Mouse (Mus musculus): Measurements from ENCODE around the gene Zfp334.

Gene Zfp334

DNA sequence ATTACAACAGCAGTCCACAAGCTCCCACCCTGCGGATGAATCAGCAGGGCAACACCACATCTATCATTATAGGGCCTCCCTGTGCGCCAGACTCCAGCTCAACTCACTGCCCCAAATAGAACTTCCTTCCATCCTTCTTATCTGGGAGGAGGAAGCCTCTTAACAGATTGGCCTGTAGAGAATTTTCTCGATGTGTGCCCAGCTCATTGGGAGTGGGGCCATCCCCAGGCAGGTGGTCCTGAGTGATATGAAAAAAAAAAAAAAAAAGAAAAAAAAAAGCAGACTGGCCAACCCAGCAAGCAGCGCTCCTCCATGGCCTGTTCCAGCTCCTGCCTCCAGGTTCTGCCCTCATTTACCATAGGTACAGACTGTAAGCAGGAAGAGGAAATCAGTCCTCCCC, 12.1 kb downstream of the Zfp334 start:
- DNase-seq (ENCODE audit: low read depth, low spot score) = no peak

DNA sequence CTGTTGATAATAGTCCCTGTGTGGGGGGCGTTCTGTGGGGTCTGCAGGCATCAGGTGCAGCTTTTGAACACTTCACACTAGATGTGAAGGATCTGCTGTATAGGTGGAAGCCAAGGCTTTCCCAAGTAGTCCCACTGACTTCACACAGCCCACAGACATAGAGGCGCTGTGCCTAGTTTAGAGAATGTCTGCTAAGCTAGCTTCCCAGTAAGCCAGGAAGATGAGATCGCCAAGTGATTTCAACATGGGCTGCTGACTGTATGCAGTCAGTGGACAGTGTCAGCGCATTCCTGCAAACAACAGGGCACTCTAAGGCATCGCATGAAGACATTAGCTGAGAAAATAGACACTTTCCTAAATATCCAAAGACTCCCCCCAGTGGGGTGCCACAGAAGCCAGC, 12.6 kb downstream of the Zfp334 start:
- DNase-seq (ENCODE audit: low read depth, low spot score) = no peak

GRCm38 (mm10) chr2:165371066-165371465, 17.0 kb downstream of the Zfp334 start:
- DNase-seq (ENCODE audit: low read depth, low spot score) = no peak

DNA sequence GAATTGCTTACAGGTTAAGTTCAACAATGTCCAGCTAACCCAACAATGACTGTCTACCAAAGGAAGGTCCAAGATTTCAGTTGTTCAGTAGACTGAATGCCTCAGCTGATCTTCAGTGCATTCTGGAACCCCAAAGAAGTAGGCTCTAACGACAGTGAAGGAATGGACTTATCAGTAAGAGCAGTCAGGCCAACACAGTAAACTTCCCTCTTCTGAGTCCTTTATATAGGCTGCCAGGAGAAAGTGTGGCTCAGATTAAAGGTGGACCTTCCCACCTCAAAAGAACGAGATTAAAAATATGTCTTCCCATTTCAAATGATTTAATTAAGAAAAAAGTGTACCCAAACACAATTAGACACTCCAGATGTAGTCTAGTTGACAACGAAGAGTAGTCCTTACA, 17.7 kb downstream of the Zfp334 start:
- DNase-seq (ENCODE audit: low read depth, low spot score) = no peak

- DNase-seq (ENCODE audit: low read depth, low spot score) = no peak
Measured at GRCm38 (mm10) chr2:165368496-165368895, 19.6 kb downstream of the Zfp334 start, which contains the start of gene Zfp663. Gene Zfp663, minus strand, starts transcription at chr2:165368729.

DNA sequence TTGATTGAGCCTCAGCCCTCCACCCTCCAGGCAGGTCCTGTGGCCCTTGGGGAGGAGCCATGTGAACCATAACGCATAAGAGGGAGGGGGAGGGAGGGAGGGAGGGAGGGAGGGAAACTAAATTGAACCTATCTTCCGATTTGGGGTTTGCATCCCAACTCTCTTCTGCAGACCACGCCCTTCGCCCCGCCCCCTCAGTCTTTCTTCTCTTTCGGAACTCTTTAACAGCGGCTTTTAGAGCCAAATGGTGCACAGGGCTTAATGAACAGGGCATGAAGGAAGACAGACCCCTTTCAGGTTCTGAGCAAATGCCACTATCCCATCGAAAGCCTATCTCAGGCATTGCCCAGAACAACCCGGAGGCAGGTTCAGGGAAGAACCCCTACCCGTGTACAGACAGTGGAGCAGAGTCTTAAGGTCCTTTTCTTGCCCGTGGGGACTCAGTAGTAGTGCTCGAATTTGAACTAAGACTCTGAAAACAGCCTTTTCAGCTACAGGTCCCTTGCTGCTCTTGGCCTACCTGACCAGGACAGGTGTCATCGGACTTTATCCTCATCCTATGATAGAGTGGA, 20.1 kb downstream of the Zfp334 start:
- DNase-seq (ENCODE audit: low read depth, low spot score) = no peak

DNA sequence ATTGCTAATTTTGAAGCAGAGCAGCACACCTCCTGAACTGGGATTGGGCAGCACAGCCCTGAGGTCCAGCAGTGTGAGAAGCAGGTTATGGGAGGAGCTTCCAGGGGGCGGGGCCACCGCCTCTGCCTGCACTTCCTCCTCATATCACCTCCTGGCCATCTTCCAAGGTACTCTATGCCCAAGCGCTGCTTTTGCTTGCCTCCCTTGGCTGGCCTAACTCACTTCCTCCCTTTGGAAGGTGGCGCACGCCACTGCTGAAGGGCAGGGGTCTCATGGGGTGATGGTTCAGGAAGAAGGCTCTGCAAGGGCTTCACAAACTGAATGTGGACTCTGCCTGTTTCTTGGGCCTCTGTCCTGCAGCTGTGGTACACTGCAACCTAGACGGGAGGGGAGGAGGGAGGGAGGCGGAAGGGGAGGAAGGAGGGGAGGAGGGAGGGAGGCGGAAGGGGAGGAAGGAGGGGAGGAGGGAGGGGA, 21.0 kb downstream of the Zfp334 start:
- no peak for DNase-seq (ENCODE audit: low read depth, low spot score)

DNA sequence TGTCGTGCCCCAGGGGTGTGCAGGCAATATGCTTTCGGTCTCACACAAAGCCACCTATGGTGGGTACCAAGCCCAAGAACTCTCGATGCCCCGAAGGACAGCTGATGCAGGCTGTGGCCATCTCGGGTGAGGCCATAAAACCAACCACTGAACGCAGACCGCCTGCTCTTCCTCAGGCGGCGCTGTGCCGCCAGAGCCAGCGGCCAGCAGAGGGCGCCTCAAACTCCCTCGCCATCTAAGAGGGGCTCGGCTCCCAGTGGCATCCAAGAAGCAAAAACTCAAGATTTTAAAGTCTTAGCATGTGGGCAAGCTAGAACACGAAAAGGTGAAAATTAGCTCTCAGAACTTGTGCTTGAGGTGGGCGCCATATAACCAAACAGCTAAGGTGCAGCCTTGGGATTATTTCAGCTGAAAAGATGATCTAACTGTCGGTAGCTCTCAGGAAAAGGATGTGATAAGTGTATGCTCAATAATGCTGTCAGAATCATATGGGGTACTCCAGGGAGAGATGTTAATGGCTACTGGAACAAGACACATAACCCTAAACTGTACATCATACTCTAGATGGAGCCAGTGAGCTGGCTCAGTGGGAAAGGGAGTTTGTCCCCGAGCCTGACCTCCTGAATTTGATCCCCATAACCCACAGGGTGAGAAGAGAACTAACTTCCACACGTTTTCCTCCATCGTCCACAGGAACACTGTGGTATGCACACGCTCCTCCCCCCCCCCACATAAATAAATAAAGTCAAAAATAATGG, 23.5 kb downstream of the Zfp334 start:
- no peak for DNase-seq (ENCODE audit: low read depth, low spot score)

DNA sequence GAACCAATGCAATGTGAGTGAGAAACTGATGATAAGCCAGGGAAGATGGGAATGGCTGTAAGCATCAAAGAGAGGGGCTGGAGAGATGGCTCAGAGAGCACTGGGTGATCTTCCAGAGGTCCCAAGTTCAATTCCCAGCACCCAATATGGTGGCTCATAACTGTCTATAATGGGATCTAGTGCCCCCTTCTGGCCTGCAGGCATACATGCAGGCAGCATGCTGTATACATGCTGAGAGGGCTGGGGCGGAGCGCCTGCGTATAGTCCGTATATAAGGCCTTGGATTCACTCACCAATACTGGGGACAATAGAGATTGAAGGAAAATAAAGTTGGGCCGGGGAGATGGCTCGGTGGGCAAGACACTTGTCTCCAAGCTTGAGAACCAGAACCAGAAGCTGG, 24.8 kb downstream of the Zfp334 start:
- no peak for DNase-seq (ENCODE audit: low read depth, low spot score)

DNA sequence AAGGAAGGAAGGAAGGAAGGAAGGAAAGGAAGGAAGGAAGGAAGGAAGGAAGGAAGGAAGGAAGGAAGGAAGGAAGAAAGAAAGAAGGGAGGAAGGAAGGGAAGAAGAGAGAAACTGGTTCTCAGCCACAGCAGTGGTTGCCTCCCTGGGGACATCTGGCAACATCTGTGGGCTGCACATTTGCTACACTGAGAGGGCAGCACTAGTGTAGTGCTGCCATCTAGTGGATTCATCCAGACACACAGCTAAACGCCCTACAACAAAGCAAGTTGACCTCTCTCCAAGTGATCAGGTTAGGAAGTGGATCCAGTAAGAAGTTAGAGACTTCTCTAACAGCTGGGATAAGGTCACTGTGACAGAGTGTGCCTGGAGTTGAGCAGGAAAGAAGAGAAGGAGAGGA, 27.2 kb downstream of the Zfp334 start:
- DNase-seq (ENCODE audit: low read depth, low spot score) = no peak

GRCm38 (mm10) chr2:165351828-165352513, 36.1 kb downstream of the Zfp334 start:
- DNase-seq (ENCODE audit: low read depth, low spot score) = no peak

- no peak for DNase-seq (ENCODE audit: low read depth, low spot score)
Measured at GRCm38 (mm10) chr2:165349466-165349865, 38.6 kb downstream of the Zfp334 start.

GRCm38 (mm10) chr2:165346180-165346579, 41.9 kb downstream of the Zfp334 start:
- no peak for DNase-seq (ENCODE audit: low read depth, low spot score)

- no peak for DNase-seq (ENCODE audit: low read depth, low spot score)
Measured at GRCm38 (mm10) chr2:165337191-165337590, 50.9 kb downstream of the Zfp334 start.

DNA sequence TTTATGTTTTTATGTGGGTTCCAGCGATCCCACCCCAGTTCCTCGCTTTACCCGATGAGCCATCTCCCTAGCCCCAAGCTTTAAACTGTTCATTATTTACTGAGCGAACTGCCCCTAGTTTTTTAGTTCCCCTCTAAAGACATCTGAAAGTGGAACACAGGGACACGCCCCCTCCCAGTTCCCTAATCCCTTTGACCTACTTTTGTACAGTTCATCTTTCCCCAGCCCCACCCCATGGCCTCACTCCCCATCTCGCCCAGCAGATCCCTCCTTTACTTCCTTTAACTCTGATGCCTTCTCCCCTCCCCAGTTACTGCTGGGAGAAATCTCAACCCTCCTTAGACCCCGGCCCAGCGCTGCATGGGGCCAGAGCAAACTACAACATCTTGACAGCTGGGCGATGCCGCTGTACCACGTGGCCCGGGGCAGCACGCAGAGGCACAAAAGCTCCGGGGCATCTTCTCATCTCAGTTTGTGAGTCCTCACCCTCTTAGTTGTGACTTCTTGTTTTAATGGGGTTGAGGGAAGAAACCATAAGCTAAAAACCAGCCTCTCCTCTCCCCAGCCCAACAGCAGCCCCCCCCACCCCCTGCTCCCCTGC, 55.3 kb downstream of the Zfp334 start:
- no peak for DNase-seq (ENCODE audit: low read depth, low spot score)

DNA sequence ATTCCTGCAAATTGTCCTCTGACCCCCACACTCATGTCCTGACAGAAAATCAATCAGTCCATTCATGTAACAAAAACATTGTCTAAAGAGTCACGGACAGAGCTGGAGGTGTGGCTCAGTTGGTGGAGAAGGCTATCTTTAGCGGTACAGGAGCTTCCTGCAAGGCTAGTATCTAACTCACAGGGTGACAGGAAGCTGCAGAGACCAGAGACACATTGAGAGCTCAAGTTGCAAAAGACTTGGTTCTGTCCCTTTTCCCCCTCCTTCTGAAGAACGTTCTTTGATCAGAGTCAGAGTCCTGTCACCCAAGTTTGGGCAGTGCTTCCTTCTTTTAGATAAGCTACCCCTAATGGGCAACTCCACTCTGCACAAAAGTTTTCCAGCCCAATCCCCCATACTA, 58.4 kb downstream of the Zfp334 start:
- DNase-seq (ENCODE audit: low read depth, low spot score) = no peak

- DNase-seq (ENCODE audit: low read depth, low spot score) = no peak
Measured at GRCm38 (mm10) chr2:165328746-165329145, 59.3 kb downstream of the Zfp334 start.

GRCm38 (mm10) chr2:165327386-165327785, 60.7 kb downstream of the Zfp334 start:
- no peak for DNase-seq (ENCODE audit: low read depth, low spot score)

DNA sequence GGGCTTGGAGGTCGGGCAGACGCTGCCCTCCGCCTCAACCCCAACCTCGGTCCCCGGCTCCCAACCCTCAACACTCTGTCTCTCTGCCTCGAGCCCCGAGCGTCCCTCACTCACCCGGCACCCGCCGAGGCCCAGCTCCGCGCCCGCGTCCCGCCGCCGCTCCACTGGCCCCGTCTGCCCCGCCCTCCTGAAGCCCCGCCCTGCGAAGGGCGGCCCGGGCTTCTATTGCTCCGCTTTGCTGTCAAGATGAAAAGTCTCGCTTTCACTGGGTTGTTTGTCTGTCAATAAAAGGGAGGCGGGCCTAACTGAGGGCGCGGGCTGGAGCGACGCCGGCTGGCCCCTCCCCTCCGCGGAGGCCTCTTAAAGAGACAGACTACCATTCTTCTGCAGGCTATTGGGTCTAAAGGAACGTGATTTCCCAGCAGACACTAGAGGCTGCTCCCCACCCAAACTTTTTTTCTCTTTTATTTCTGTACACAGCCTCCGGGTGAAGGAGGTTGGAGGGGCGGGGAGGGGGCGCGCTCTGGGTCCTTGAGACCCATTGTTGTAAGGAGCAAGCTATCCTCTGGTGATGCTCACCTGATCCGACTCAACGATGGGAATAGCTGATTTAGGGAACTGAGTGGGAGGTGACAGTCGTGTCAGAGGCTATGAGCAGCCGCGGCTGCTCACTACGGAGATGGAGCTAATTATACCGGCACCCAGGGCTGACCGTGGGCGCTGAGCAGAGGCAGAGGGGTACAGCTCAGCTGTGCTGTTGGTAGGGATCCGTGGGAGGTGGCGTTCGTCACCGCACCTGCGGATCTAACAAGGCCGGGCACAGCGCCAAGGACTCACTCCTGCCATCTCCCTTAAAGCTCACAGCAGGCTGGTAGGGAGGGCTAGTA, 61.5 kb downstream of the Zfp334 start, which contains the start of gene Elmo2:
Gene Elmo2, minus strand, starts transcription at position 176 of the 887 bp plus-strand sequence.
- peak; percentile 90 for DNase-seq (ENCODE audit: low read depth, low spot score)

- no peak for DNase-seq (ENCODE audit: low read depth, low spot score)
Measured at GRCm38 (mm10) chr2:165325521-165326303, 62.3 kb downstream of the Zfp334 start.
